Mouse (Mus musculus) stomach, embryonic 15.5 days (tissue): ENCODE measurements around the gene Gnaq. TPM values are rescaled to one million over a fixed set of nuclear protein-coding genes. Genes with fewer than 3 reads are reported as not detected.

Source experiments
- ATAC-seq: fragments of 200-750 bp; cut with Nextera tagmentation; 2 replicates; pipeline ENCODE4 v1.8.0; 2017; ENCODE audit warnings: low read depth, moderate number of reproducible peaks, moderate TSS enrichment; ENCODE audit not compliant: insufficient read depth, low FRiP score
- H3K27ac ChIP-seq: fragments of 300-500 bp; sonication (generic); 2 replicates; pipeline ENCODE4 v1.5.1; 2015; ENCODE audit warnings: mild to moderate bottlenecking, inconsistent platforms
- H3K27me3 ChIP-seq: fragments of 300-500 bp; sonication (generic); replicated peaks from 2 replicates; pipeline ENCODE4 v1.6.1; 2015; ENCODE audit warnings: inconsistent platforms
- H3K36me3 ChIP-seq: fragments of 300-500 bp; sonication (generic); 2 replicates; pipeline ENCODE4 v1.6.1; 2015; ENCODE audit warnings: inconsistent platforms
- H3K4me1 ChIP-seq: fragments of 300-500 bp; sonication (generic); 2 replicates; pipeline ENCODE4 v1.6.1; 2015; ENCODE audit warnings: inconsistent platforms
- H3K4me2 ChIP-seq: fragments of 300-500 bp; sonication (generic); 2 replicates; pipeline ENCODE4 v1.6.1; 2015; ENCODE audit warnings: mild to moderate bottlenecking, inconsistent platforms
- H3K4me3 ChIP-seq: fragments of 300-500 bp; sonication (generic); replicated peaks from 2 replicates; pipeline ENCODE4 v1.5.1; 2015; ENCODE audit warnings: inconsistent platforms
- H3K9ac ChIP-seq: fragments of 300-500 bp; sonication (generic); 2 replicates; pipeline ENCODE4 v1.6.1; 2015; ENCODE audit warnings: inconsistent platforms
- H3K9me3 ChIP-seq: fragments of 300-500 bp; sonication (generic); 2 replicates; pipeline ENCODE4 v1.6.1; 2016; ENCODE audit warnings: inconsistent platforms
- WGBS: fragments of 180-500 bp; shearing (Covaris S2); methylation state at CpG from one replicate; pipeline ENCODE4 v1.1.7; 2015; 5-methylcytosine and 5-hydroxymethylcytosine counted together
- polyA plus RNA-seq: library from polyadenylated mRNA; unstranded; fragments of >200 nt; fragmentation: Nextera tagmentation; extraction: Ambion mirVana; gene quantifications from 2 replicates; pipeline ENCODE4 v1.2.1, GENCODE M21; 2015

Gene Gnaq
- polyA plus RNA-seq, 1 experiment from 2014 or later: 35.6 TPM

DNA sequence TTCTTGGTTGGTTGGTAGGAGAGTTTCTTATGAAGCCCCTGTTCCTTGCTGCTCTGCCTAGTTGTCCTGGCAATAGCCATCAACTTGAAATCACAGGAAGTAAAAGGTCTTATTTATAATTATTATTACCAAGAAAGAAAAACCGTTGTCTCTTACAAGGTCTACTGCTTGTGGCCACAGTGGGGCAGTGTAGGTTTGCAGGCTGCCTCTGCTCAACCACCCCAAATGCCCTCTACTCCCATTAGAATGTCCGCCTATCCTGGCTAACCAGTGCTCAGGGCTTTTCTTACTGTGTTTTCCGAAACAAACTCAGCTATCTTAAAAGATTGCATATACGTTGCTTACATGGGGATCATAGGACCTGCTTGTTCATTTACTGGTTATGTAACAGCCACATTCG is 226.3 kb downstream of the Gnaq start:
- WGBS: 67% methylated on average over 5 of the region's 5 CpGs
- H3K9me3 ChIP-seq: no peaks in the 10 kb centered on the region
- H3K9ac ChIP-seq: no peak overlapping the region
- H3K4me2 ChIP-seq: no peak overlapping the region
- H3K4me3 ChIP-seq: no peak overlapping the region
- ATAC-seq: no peak
- H3K27ac ChIP-seq: no peak overlapping the region
- H3K36me3 ChIP-seq: 0 out of 2 replicates have a peak, but pooled peaks cover 5% of the 10 kb centered on the region
- H3K4me1 ChIP-seq: peaks cover 5% of the 10 kb centered on the region; the same call in 1 of the 2 replicates
- no peaks in the 10 kb centered on the region for H3K27me3 ChIP-seq

DNA sequence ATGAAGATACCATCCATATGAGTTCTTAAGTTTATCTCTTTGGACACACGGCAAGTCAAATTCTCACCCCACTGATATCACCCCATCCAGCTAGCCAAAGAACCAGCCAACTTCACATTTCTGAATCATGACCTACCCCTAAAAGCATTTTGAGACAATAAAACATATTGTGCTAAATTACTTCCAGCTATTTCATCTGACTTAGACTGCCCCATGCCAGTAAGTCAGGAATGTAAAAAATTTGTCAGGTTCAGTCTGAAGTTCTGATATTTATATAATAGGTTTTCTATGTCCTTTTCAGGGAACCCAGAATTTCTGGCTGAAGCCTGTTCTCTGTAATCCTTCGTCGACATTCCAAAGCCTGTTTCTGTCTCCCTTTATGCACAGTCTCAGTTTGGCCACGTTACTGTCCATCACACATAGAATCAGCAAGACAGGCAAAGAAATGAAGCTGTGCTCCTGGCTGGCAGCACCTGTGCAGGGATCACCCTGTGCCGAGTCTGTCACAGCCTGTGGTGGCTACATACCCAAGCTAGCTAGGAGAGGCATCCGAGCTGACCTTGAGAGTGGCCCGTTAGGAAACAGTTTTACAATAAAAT is 233.9 kb downstream of the Gnaq start:
- no peak overlapping the region for H3K4me3 ChIP-seq
- H3K27ac ChIP-seq: no peak overlapping the region
- no peak overlapping the region for H3K4me2 ChIP-seq
- no peaks in the 10 kb centered on the region for H3K27me3 ChIP-seq
- no peak overlapping the region for H3K9ac ChIP-seq
- 0 out of 2 replicates have a peak, but pooled peaks cover 4% of the 10 kb centered on the region for H3K36me3 ChIP-seq
- 64% methylated on average over 7 of the region's 7 CpGs for WGBS
- H3K9me3 ChIP-seq: no peaks in the 10 kb centered on the region
- H3K4me1 ChIP-seq: no peaks in the 10 kb centered on the region
- no peak for ATAC-seq

DNA sequence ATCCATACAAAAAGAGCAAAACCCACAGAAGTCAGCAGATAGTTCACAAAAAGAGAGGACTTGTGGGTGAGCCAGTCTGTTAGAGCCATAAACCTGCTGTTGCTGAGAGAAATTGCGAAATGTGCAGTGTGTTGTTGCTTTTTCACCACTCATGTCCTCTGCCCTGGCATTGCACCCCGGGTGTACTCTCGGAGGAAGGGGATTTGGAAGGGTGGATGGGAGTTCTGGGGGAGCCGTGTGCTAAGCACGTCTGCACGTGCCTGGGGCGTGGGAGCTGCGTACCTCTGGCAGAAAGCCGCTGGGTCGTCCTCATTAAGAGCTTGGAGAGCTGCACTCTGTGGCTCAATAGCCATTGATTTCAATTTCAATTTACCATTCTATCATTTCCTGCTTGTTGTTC is 234.6 kb downstream of the Gnaq start:
- ATAC-seq: no peak; the same call in 1 of the 2 replicates
- no peaks in the 10 kb centered on the region for H3K9me3 ChIP-seq
- no peak overlapping the region for H3K27ac ChIP-seq
- H3K4me3 ChIP-seq: no peak overlapping the region
- 72% methylated on average over 10 of the region's 10 CpGs for WGBS
- no peaks in the 10 kb centered on the region for H3K27me3 ChIP-seq
- no peak overlapping the region for H3K4me2 ChIP-seq
- no peaks in the 10 kb centered on the region for H3K36me3 ChIP-seq
- 0 out of 2 replicates have a peak, but pooled peaks cover 5% of the 10 kb centered on the region for H3K4me1 ChIP-seq
- H3K9ac ChIP-seq: no peak overlapping the region

DNA sequence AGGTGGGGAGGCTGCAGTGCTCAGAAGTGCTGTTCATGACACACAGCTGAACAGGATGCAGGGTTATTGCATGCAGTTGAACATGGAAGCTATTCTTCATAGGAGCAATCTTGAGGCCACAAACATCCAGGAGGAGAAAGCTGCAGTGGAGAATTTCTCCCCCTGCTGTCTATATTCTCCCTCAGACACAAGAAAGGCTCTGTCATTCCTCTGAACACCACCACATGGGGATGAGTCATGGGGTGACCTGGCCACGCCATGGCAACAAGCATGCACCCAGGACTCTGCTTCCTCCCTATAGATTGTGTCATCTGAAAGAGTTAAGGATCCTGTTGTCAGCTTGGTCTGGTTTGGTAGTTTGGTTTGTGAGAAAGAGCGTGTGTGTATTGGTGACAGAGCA is 239.0 kb downstream of the Gnaq start:
- no peak for ATAC-seq
- Histone ChIP-seq H3K27me3 (no peaks in the 10 kb centered on the region), H3K4me1 (peaks cover 14% of the 10 kb centered on the region; the same call in 1 of the 2 replicates), H3K27ac (no peak overlapping the region), H3K36me3 (no peaks in the 10 kb centered on the region), H3K4me3 (no peak overlapping the region), H3K9me3 (no peaks in the 10 kb centered on the region), H3K4me2 (no peak overlapping the region), H3K9ac (no peak overlapping the region)
- 74% methylated on average over 2 of the region's 2 CpGs for WGBS

DNA sequence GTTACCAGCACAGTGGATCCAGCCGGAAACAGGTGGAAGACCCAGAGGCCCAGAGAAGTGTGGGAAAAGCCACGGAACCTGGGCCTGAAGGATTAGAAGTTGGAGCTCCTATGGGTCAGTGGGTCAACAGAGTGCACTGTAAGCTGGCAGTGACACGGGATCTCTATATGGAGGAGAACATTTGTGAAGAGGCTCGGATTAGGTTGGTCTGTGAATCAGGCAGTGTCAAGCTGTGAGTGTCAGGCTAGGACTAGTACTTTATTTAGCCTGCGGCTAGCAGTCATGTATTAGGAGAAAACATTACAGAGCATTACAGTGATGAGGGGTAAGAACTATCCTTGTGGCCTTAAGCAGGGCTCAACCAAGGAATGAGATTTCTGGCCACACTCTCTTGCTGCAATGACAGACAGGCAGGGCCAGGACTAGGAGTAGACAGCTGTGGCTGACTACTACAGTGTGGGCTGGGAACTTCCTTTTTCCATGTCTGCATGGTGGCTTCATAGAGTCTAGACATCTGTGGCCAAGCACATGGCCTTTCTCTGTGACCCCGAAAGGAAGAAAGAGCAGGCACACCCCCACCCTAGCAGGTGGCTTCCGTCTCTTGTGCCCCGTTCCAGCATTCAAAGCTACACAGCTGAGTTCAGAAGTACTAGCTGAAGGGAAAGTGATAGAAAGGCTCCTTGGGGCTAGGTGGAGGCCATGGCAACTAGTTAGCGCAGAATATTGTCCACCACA is 240.3 kb downstream of the Gnaq start:
- no peaks in the 10 kb centered on the region for H3K27me3 ChIP-seq
- no peaks in the 10 kb centered on the region for H3K9me3 ChIP-seq
- no peaks in the 10 kb centered on the region for H3K36me3 ChIP-seq
- no peak overlapping the region for H3K4me2 ChIP-seq
- H3K9ac ChIP-seq: no peak overlapping the region
- H3K4me3 ChIP-seq: no peak overlapping the region
- 70% methylated on average over 9 of the region's 9 CpGs for WGBS
- H3K4me1 ChIP-seq: peaks cover 14% of the 10 kb centered on the region; the same call in 1 of the 2 replicates
- H3K27ac ChIP-seq: no peak overlapping the region
- no peak for ATAC-seq

DNA sequence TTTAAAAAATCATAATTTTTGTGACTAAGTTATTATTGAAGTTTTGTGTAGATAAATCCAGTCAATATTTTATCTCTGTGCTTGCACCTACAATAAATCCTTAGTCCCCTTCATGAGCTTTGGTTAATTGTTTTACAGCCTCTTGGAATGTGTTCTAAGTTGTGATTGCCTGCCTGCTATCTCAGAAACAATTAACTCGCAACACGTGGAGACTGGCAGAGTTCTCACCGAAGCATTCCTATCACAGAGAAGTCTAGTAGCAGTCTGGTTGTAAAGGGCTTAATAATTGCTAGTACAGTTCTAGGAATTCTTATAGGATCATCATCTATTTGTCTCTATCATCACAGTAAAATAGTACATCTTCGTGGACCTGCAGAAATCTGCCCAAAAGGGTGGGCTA is 243.2 kb downstream of the Gnaq start:
- ATAC-seq: no peak
- Histone ChIP-seq H3K4me1 (peaks cover 14% of the 10 kb centered on the region; the same call in 1 of the 2 replicates), H3K27ac (no peak overlapping the region), H3K9me3 (no peaks in the 10 kb centered on the region), H3K27me3 (no peaks in the 10 kb centered on the region), H3K36me3 (peaks cover 8% of the 10 kb centered on the region; the same call in 1 of the 2 replicates), H3K9ac (no peak overlapping the region), H3K4me2 (no peak overlapping the region), H3K4me3 (no peak overlapping the region)
- WGBS: 44% methylated on average over 4 of the region's 4 CpGs

DNA sequence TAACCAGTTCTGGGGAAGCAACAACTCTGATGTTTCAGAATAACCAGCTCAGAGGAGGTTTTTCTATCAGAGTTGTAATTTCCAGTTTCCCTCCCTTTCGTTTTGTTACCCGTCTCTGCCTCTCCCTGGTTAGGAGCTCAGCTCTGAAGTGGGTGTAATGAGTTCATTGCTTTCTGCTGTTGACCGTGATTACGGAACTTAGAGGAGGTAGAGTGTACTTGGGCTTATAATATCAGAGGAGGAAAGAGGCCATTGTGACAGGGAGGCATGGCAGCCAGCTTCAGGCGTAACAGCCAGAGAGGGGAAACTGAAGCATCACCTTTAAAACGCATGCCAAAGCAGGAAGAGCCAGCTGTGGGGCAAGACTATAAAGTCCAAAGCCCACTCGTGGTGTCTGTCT is 245.9 kb downstream of the Gnaq start:
- WGBS: 82% methylated on average over 7 of the region's 7 CpGs
- Histone ChIP-seq H3K9ac (no peak overlapping the region), H3K4me3 (no peak overlapping the region), H3K27ac (no peak overlapping the region), H3K27me3 (no peaks in the 10 kb centered on the region), H3K4me1 (no peaks in the 10 kb centered on the region; the same call in 1 of the 2 replicates), H3K36me3 (peaks cover 8% of the 10 kb centered on the region; the same call in 1 of the 2 replicates), H3K4me2 (no peak overlapping the region), H3K9me3 (no peaks in the 10 kb centered on the region)
- no peak for ATAC-seq

DNA sequence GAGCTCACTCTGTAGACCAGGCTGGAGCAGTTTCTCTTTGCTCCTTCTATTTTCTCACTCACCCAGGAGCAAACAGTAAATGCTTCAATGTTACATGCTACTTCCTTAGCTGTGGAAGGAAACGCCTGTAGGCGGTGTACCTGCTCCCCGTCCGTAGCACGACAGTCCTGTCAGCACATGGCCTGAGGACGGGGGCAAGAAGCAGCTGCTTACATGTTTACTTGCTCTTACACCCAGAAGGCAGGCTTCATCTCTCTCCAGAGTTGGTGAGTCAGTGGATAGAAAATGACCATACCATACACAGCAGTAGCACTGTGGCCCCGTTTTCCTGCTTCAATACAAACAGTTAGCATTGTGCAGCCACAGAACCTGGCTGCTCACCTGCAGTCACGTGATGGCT is 247.1 kb downstream of the Gnaq start:
- Histone ChIP-seq H3K36me3 (peaks cover 8% of the 10 kb centered on the region; the same call in 1 of the 2 replicates), H3K4me3 (no peak overlapping the region), H3K4me2 (no peak overlapping the region), H3K4me1 (no peaks in the 10 kb centered on the region), H3K27me3 (no peaks in the 10 kb centered on the region), H3K9me3 (no peaks in the 10 kb centered on the region), H3K27ac (no peak overlapping the region), H3K9ac (no peak overlapping the region)
- no peak for ATAC-seq
- WGBS: 78% methylated on average over 8 of the region's 8 CpGs

DNA sequence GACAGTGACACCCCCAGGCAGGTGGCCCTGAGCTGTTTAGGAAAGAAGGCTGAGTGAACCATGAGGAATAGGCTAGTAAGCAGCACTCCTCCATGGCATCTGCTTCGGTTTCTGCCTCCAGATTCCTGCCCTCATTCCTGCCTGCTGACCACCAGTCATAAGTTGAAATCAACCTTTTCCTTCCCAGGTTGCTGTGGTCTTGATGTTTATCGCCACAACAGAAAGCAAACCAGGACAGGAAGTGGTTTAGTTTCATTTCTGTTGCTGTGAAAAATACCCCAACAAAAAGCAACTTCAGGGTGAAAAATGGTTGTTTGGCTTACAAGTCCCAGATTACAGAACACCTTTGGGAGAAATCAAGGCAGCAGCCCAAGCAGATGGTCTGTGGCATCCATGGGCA is 249.8 kb downstream of the Gnaq start:
- Histone ChIP-seq H3K27ac (no peak overlapping the region), H3K9ac (no peak overlapping the region), H3K4me1 (no peaks in the 10 kb centered on the region), H3K4me3 (no peak overlapping the region), H3K9me3 (no peaks in the 10 kb centered on the region), H3K4me2 (no peak overlapping the region), H3K36me3 (peaks cover 8% of the 10 kb centered on the region; the same call in 1 of the 2 replicates), H3K27me3 (no peaks in the 10 kb centered on the region)
- ATAC-seq: no peak
- WGBS: 77% methylated on average over 2 of the region's 2 CpGs

DNA sequence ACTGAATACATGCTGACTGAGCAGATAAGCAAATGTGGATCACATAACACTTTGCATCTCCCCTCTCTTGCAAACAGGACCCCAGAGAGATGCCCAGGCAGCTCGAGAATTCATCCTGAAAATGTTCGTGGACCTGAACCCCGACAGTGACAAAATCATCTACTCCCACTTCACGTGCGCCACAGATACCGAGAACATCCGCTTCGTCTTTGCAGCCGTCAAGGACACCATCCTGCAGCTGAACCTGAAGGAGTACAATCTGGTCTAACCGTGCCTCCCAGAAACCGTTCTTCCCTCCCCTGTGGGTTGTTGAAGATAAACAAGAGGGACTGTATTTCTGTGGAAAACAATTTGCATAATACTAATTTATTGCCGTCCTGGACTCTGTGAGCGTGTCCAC is 250.5 kb downstream of the Gnaq start:
- Histone ChIP-seq H3K27ac (no peak overlapping the region), H3K9me3 (no peaks in the 10 kb centered on the region), H3K4me2 (no peak overlapping the region), H3K4me1 (no peaks in the 10 kb centered on the region), H3K9ac (no peak overlapping the region), H3K27me3 (no peaks in the 10 kb centered on the region), H3K36me3 (peaks cover 8% of the 10 kb centered on the region; the same call in 1 of the 2 replicates), H3K4me3 (no peak overlapping the region)
- 75% methylated on average over 13 of the region's 13 CpGs for WGBS
- ATAC-seq: no peak

DNA sequence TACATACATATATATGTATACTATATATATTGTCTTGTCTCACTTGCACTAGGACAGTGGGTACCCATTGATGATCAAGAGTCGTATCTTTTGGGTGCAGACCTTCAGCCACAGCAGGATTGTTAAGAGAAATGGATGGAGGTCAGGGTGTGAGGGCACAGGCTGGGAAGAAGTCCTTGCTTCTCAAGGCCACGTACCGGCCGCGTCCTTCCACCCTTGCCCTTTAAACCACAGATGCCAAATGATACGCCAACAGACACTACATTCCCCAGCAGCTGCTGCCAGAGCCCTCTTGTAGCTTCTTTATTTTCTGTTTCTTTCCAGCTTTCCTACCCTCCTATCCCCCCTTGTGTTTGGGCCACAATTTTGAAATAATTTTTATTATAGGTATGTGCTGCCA is 251.5 kb downstream of the Gnaq start:
- WGBS: 88% methylated on average over 6 of the region's 6 CpGs
- no peak overlapping the region for H3K4me2 ChIP-seq

DNA sequence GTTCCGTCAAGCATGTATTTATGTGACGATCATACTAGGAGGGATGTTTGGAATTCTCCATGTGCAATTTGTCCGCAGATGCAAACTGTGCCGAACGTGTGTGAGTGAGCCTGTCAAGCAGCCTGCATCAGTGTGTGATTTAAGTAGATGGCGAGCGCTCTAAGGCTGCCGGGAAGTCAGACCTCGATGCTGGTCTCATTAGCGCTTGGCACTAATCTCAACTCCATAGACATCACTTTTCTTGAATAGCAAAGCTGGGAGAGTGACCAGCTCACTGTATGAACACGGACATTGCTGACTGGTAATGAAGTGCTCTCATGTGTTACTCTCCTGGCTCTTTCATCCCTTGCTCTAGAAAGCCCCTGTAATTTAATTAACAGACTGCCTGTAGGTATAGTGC is 252.3 kb downstream of the Gnaq start:
- H3K27me3 ChIP-seq: no peaks in the 10 kb centered on the region
- no peaks in the 10 kb centered on the region for H3K4me1 ChIP-seq
- ATAC-seq: no peak
- H3K4me3 ChIP-seq: no peak overlapping the region
- no peak overlapping the region for H3K4me2 ChIP-seq
- H3K9ac ChIP-seq: no peak overlapping the region
- 60% methylated on average over 11 of the region's 11 CpGs for WGBS
- H3K9me3 ChIP-seq: no peaks in the 10 kb centered on the region
- H3K27ac ChIP-seq: no peak overlapping the region
- H3K36me3 ChIP-seq: no peaks in the 10 kb centered on the region

More for the DNA sequence above, 251.5 kb downstream of the Gnaq start:
- H3K27me3 ChIP-seq: no peaks in the 10 kb centered on the region
- H3K9ac ChIP-seq: no peak overlapping the region
- H3K4me3 ChIP-seq: no peak overlapping the region
- no peaks in the 10 kb centered on the region for H3K4me1 ChIP-seq
- 0 out of 2 replicates have a peak, but pooled peaks cover 2% of the 10 kb centered on the region for H3K36me3 ChIP-seq
- no peak for ATAC-seq
- no peak overlapping the region for H3K27ac ChIP-seq
- H3K9me3 ChIP-seq: no peaks in the 10 kb centered on the region
